Mouse (Mus musculus) cerebellum, postnatal 10 days (tissue): ENCODE measurements around the gene Rnf207.
A peak's percentile ranks its signal among the peaks of the same experiment; 100 is the strongest.

Source experiments
- DNase-seq, 2 experiments: peaks; one replicate each; pipeline ENCODE4 v3.0.0; 2021; ENCODE audit warnings: mixed read lengths in 2 of 2

Gene Rnf207

GRCm38 (mm10) chr4:152326543-152326942, 7.8 kb upstream of the Rnf207 start:
- no peak for DNase-seq

GRCm38 (mm10) chr4:152325574-152326411, 7.0 kb upstream of the Rnf207 start, which contains the start of gene Rpl22:
Gene Rpl22 (plus strand): TSS chr4:152325742.
- DNase-seq, result peak; percentile 95 to 96

- DNase-seq, result no peak
Measured at GRCm38 (mm10) chr4:152324641-152325562, 6.1 kb upstream of the Rnf207 start.

- DNase-seq, result no peak
Measured at GRCm38 (mm10) chr4:152321464-152321863, 2.7 kb upstream of the Rnf207 start.

- peak; percentile 63 to 66 for DNase-seq
Measured at GRCm38 (mm10) chr4:152317631-152318033, 1.2 kb downstream of the Rnf207 start.

- DNase-seq, result no peak
Measured at GRCm38 (mm10) chr4:152315498-152316213, 3.1 kb downstream of the Rnf207 start.

GRCm38 (mm10) chr4:152313934-152314333, 4.9 kb downstream of the Rnf207 start:
- DNase-seq, result peak; percentile 74 to 81

- peak in 1 of 2 experiments; percentile 41 for DNase-seq
Measured at GRCm38 (mm10) chr4:152313211-152313632, 5.6 kb downstream of the Rnf207 start.

GRCm38 (mm10) chr4:152312186-152312585, 6.6 kb downstream of the Rnf207 start:
- DNase-seq, result no peak

GRCm38 (mm10) chr4:152307542-152307941, 11.3 kb downstream of the Rnf207 start:
- DNase-seq, result no peak

- peak in 1 of 2 experiments; percentile 49 for DNase-seq
Measured at GRCm38 (mm10) chr4:152305991-152306390, 12.8 kb downstream of the Rnf207 start.

- peak; percentile 77 to 86 for DNase-seq
Measured at GRCm38 (mm10) chr4:152304685-152305084, 14.1 kb downstream of the Rnf207 start.

- DNase-seq, result no peak
Measured at GRCm38 (mm10) chr4:152303172-152303571, 15.6 kb downstream of the Rnf207 start.

- no peak for DNase-seq
Measured at GRCm38 (mm10) chr4:152302012-152302411, 16.8 kb downstream of the Rnf207 start.

- DNase-seq, result peak; percentile 76 to 80
Measured at GRCm38 (mm10) chr4:152300375-152300774, 18.4 kb downstream of the Rnf207 start.

GRCm38 (mm10) chr4:152298836-152299235, 20.0 kb downstream of the Rnf207 start:
- no peak for DNase-seq

- peak; percentile 100 for DNase-seq
Measured at GRCm38 (mm10) chr4:152296874-152297861, 21.6 kb downstream of the Rnf207 start, which contains the start of gene Icmt. Gene Icmt (plus strand): TSS chr4:152297227.

- DNase-seq, result no peak
Measured at GRCm38 (mm10) chr4:152296371-152296770, 22.4 kb downstream of the Rnf207 start.

GRCm38 (mm10) chr4:152295916-152296315, 22.9 kb downstream of the Rnf207 start:
- no peak for DNase-seq

GRCm38 (mm10) chr4:152294188-152294929, 24.4 kb downstream of the Rnf207 start:
- no peak for DNase-seq
